Mouse (Mus musculus): ENCODE measurements around the gene Psg19. TPM values are rescaled to one million over a fixed set of nuclear protein-coding genes. Genes with fewer than 3 reads are reported as not detected.

Gene Psg19
- not detected for polyA plus RNA-seq (2012; fragmentation: generic; extraction: Trizol)

DNA sequence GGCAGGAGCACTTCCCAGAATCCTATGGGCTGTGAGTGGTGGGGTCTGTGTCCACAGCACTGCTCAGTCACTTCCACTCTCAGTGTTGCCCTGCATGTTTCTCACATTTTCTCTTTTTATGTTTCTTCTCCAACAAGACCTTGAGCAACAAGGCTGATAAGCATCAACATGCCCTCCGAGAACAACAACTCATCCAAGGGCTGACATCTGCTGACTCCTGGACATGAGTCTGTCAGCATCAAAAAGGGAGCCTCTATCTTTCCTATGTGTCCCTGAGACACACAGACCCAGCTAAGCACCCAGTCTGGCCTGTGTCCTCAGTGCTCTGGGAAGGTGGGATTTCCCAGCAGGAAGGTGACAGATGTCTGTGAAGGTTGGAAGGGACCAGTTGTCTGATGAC is at the start of gene Psg19:
Gene Psg19 (minus strand): TSS at position 101 of the 400 bp plus-strand sequence.

GRCm38 (mm10) chr7:18839865-18840264 is 41.5 kb upstream of the Psg19 start, which contains the start of gene Mill2:
Gene Mill2 (plus strand): TSS chr7:18839966.

DNA sequence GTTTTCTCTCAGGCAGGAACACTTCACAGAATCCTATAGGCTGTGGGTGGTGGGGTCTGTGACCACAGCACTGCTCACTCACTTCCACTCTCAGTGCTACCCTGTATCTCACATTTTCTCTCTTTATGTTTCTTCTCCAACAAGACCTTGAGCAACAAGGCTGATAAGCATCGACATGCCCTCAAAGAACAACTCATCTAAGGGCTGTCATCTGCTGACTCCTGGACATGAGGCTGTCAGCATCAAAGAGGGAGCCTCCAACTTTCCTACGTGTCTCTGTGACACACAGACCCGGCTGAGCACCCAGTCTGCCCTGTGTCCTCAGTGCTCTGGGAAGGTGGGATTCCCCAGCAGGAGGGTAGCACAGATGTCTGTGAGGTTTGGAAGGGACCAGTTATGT is 23.2 kb upstream of the Psg19 start, which contains the start of gene Psg17:
Gene Psg17 (minus strand): TSS at position 101 of the 400 bp plus-strand sequence.

Other genes with a start within 250 kb of the Psg19 start
- not detected for gene Psg27, start 231.2 kb downstream of the Psg19 start, polyA plus RNA-seq (2012; fragmentation: generic; extraction: Trizol)
- not detected for gene Psg23, start 182.0 kb downstream of the Psg19 start, polyA plus RNA-seq (2012; fragmentation: generic; extraction: Trizol)
- gene Psg21, start 141.8 kb downstream of the Psg19 start, polyA plus RNA-seq (2012; fragmentation: generic; extraction: Trizol): not detected
- not detected for gene Psg20, start 112.3 kb downstream of the Psg19 start, polyA plus RNA-seq (2012; fragmentation: generic; extraction: Trizol)
- not detected for gene Psg22, start 80.4 kb downstream of the Psg19 start, polyA plus RNA-seq (2012; fragmentation: generic; extraction: Trizol)
- not detected for gene Psg17, start 23.1 kb upstream of the Psg19 start, polyA plus RNA-seq (2012; fragmentation: generic; extraction: Trizol)
- gene Mill2, start 41.4 kb upstream of the Psg19 start, polyA plus RNA-seq (2012; fragmentation: generic; extraction: Trizol): 1 to 10 TPM in 1 of 2 experiments, under 1 TPM in 1; 0.04 to 2.0 TPM
- under 1 TPM; 0.11 to 0.40 TPM for gene Pglyrp1, start 72.8 kb upstream of the Psg19 start, polyA plus RNA-seq (2012; fragmentation: generic; extraction: Trizol)
- gene Ccdc61, start 111.9 kb upstream of the Psg19 start, polyA plus RNA-seq (2012; fragmentation: generic; extraction: Trizol): 10 to 100 TPM; 10.0 to 22.1 TPM
- under 1 TPM; 0.04 to 0.15 TPM for gene Nova2, start 127.4 kb upstream of the Psg19 start, polyA plus RNA-seq (2012; fragmentation: generic; extraction: Trizol)
- not detected for gene Nanos2, start 188.9 kb upstream of the Psg19 start, polyA plus RNA-seq (2012; fragmentation: generic; extraction: Trizol)
- 10 to 100 TPM; 12.3 to 25.1 TPM for gene Mypop, start 192.7 kb upstream of the Psg19 start, polyA plus RNA-seq (2012; fragmentation: generic; extraction: Trizol)
- 10 to 100 TPM; 40.5 to 48.4 TPM for gene Irf2bp1, start 205.5 kb upstream of the Psg19 start, polyA plus RNA-seq (2012; fragmentation: generic; extraction: Trizol)
- gene Foxa3, start 225.0 kb upstream of the Psg19 start, polyA plus RNA-seq (2012; fragmentation: generic; extraction: Trizol): under 1 TPM; 0.04 to 0.06 TPM
- 100 to 1,000 TPM in 1 of 2 experiments, 10 to 100 TPM in 1; 85.0 to 109 TPM for gene Sympk, start 225.9 kb upstream of the Psg19 start, polyA plus RNA-seq (2012; fragmentation: generic; extraction: Trizol)